Mouse (Mus musculus): Measurements from ENCODE around the gene Ccl11.

Ccl11 gene

DNA sequence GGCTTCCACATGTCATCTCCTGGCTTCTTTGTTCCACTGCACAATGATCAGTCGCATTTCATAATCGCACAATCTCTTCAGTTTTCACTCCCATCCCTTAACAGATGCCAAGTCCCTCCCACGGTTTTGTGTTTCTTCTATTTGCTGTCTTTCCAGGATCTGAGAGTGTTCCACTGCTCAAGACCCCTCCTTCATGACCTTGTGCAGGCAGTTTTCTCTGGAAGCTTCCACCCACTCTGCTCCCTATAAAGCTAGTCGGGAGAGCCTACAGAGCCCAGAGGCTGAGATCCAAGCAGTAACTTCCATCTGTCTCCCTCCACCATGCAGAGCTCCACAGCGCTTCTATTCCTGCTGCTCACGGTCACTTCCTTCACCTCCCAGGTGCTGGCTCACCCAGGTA lies at the start of gene Ccl11:
Gene Ccl11 (plus strand): TSS at position 178 of the 400 bp plus-strand sequence.
- DNase-seq (ENCODE audit: low spot score in 2 of 2): peak; percentile 15 to 49

- DNase-seq (ENCODE audit: low spot score in 2 of 2): peak in 1 of 2 experiments; percentile 30
These were observed 47.5 kb upstream of the Ccl11 start for GRCm38 (mm10) chr11:82010115-82010514.

DNA sequence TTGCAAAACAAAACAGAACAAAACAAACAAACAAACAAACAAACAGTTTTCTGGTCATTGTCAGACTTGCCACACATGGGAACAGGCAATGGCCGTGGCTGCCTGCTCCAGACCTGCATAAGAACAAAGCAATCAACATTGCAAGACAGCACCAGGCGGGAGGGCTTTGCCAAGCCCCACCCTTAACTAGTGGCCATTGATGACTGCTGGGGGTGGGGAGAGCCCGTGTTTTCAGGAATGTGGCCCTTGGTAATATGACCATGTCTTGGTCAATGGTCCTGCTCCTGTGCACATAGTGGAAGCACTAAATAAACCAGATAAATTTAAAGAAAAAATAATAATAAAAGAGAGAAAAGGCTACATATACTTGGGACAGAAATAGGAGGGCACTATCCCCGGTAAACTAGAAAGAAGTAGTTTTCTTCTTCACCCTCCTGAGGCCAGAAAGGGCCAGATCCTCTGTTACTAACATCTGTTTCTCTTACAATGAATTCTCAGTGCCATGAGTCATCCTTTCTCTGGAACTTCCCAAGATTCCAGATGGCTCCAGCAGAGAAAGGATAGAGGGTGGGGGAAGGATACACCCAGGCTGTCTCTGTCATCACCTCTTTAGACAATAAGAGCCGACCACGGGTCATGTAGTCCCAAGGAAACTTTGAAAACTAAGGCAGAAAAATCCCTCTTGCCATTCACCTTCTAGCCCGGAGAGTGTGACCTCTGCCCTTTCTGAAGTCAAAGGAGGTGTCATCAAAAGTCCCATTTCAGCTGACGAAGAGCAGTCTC lies 46.0 kb upstream of the Ccl11 start:
- DNase-seq (ENCODE audit: low spot score in 2 of 2): no peak

DNA sequence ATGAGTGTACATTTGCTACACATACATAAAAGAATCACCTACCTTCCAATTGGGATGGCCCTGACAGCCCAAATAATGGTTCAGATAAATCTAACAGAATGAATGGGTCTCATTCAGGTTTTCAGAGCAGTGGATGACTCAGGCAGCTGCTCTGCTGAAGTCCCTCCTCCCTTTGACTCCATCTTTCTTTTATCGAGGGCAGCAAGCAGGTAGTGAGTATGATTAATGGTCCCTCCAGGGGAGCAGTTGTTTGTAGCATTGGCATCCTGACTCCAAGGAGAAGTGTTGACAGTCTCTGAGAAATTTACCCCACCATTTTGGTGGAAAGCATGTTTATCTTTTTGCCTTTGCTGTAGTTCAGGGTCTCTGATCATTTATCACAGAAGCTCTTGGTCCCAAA lies 43.9 kb upstream of the Ccl11 start:
- no peak for DNase-seq (ENCODE audit: low spot score in 2 of 2)

- DNase-seq (ENCODE audit: low spot score in 2 of 2): no peak
These were observed 42.6 kb upstream of the Ccl11 start for GRCm38 (mm10) chr11:82015066-82015465.

DNA sequence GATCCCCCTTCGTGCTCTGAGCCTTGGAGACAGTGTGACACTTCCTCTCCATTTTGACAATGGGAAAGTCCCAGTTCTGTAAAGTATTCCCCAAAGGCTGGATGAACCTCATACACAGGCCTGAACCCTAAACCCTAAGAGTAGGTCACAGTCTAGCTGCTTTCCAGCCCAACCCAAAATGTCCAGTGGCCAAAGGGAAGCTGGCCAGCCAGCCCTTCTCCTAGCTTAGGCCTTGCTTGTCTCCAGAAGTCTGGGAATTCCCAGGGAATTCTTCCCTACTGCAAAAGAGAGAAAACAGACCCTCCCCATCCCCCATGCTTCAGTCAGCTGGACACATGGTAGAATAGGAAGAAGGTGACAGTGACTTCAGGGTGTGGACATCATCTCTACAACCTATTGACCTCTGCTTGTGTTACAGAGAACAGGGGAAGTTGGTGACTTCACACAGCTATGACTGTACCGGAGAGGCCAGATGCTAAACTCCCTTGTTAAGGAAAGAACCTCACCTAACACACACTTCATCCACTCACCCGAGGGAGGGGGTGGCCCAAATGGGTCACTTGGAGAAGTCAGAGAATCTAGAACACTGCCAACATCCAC lies 41.3 kb upstream of the Ccl11 start:
- no peak for DNase-seq (ENCODE audit: low spot score in 2 of 2)

DNA sequence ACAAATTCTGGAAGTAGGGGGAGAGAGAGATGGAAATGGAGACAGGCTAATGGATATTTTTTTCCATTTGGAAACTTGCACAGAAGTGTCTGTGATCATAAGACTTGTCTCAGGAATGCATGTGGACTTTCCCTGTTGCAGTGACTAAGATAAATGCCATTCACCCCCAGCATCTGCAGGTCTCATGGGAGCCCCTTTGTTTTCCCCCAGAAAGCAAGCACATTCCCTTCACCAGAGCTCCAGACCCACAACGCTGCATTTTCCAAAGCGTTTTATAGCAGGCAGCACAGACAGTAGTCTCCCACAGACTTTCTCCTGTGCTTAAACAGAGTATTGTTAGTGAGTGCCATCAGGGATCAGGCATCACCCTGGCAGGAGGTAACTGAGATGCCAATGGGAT lies 38.2 kb upstream of the Ccl11 start:
- DNase-seq (ENCODE audit: low spot score in 2 of 2): no peak

DNA sequence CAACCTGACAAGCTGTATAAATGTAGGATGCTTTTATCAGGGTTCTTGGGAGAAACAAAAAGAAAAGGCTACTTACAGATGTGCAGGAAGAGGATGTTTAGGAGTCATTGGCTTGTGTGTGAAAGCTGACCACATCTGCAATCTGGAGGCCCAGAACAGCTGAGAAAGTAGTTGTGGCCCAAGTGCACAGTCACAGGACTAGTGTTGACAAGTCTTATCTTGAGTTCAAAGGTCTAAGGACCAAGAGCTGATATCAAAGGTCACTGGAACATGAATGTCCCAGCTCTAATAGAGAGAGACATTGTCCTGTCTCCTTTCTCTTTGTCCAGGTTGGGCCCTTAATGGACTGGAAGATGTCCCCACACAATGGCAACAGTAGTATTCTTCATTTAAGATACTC lies 37.8 kb upstream of the Ccl11 start:
- no peak for DNase-seq (ENCODE audit: low spot score in 2 of 2)

- no peak for DNase-seq (ENCODE audit: low spot score in 2 of 2)
These were observed 36.2 kb upstream of the Ccl11 start for GRCm38 (mm10) chr11:82021406-82021805.

- DNase-seq (ENCODE audit: low spot score in 2 of 2): no peak
These were observed 35.0 kb upstream of the Ccl11 start for GRCm38 (mm10) chr11:82022504-82023056.

- no peak for DNase-seq (ENCODE audit: low spot score in 2 of 2)
These were observed 33.9 kb upstream of the Ccl11 start for GRCm38 (mm10) chr11:82023769-82024168.

DNA sequence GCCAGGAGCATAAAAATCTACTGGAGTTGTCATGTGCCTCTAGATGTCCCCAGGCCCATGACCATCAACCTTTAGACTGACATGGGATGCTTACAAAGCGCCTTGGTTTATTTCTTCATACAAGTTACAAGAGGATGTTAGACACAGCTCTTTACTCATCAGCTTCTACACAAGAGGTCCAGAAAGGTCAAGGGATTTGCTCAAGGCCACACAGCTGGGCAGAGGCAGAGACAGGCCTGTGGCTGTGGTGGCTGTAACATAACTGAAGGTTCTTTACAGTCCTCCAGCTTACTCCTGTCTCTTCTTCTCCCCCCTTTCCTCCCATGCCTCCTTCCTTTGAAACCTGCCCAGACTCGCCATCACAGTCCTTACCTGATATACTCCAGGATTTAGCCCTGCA lies 27.5 kb upstream of the Ccl11 start:
- DNase-seq (ENCODE audit: low spot score in 2 of 2): no peak

- DNase-seq (ENCODE audit: low spot score in 2 of 2): no peak
These were observed 25.5 kb upstream of the Ccl11 start for GRCm38 (mm10) chr11:82032136-82032535.

DNA sequence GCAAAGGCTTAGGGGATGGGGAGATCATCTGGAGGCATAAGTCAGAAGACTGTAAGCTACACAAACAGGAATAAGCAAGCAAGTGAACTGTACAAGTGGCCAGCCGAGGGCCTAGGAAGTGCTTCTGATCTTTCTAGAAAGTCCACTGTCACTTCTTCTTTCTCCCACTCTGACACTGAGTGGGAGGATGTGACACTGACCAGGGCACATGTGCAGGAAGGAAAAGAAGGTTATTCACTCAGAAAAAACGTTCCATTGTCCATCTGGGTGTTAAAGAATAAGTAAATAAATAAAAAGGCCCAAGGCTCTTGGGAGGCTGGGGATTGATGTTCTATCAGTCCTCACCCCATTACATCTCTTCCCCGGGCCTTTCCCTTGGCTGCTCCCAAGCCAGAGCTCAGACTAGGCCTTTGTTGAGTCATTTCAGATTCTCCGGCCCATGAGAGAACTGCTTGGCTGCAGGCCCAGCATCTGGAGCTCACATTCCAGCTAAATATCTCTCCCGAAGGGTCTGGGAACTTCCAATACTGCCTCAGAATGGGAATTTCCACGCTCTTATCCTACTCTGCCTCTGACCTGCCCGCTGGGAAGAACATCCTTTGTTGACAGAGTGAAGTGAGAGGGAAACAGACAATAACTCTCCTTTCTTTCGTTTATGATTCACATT lies 24.8 kb upstream of the Ccl11 start:
- DNase-seq (ENCODE audit: low spot score in 2 of 2): no peak

- no peak for DNase-seq (ENCODE audit: low spot score in 2 of 2)
These were observed 23.2 kb upstream of the Ccl11 start for GRCm38 (mm10) chr11:82034446-82034845.

DNA sequence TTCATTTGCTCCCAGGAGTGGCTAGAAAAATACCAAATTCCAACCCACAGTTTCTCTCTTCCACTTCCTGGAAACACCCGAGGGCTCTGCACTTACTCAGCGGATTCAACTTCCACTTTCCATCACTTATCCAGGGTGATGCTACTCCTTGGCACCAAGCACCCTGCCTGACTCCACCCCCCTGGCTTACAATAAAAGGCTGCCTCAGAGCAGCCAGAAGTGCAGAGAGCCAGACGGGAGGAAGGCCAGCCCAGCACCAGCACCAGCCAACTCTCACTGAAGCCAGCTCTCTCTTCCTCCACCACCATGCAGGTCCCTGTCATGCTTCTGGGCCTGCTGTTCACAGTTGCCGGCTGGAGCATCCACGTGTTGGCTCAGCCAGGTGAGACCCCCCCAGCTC lies 22.3 kb upstream of the Ccl11 start, which contains the start of gene Ccl2:
Gene Ccl2 (plus strand): TSS at position 216 of the 400 bp plus-strand sequence.
- DNase-seq (ENCODE audit: low spot score in 2 of 2): peak; percentile 32 to 46

DNA sequence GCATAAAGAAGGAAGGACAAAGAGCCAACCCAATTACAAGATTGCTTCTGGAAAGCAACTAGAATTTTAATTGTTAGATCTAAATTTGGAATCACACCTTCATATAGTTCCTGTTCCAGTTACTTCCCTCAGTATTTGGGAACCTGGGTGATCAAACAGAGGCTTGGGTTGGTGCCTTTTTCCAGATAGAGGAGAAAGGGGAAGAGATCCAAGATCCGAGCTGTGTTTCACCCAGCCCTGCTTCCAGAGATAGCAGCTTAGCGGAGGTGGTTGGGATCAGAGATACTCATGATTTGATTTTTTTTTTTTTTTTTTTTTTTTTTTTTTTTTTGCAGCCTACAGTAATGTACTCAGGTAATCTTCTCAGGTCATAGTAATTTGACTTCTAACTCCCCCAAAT lies 21.8 kb upstream of the Ccl11 start:
- DNase-seq (ENCODE audit: low spot score in 2 of 2): no peak

DNA sequence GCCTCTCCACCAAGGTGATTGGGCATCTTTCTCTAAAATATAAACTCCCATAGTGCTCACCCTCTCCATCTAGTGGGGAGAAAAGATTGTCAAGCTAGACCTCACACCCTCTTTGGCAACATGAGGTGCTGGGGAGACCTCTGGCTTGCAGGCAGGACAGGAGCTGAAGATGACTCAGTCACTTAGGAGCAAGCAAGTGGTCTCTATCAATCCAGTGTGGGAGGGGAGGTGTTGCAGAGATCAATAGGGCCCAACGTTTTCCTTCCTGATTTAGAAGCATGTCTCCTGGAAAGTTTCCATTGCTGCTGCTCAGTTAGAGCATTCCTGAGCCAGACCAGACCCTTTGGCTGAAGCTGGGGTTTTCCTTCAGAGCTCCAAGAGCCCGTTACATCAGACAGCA lies 19.1 kb upstream of the Ccl11 start, which contains the start of gene Gm17268:
Gene Gm17268 (minus strand): TSS at position 28 of the 400 bp plus-strand sequence.
- no peak for DNase-seq (ENCODE audit: low spot score in 2 of 2)

GRCm38 (mm10) chr11:82039132-82039660 lies 18.4 kb upstream of the Ccl11 start:
- DNase-seq (ENCODE audit: low spot score in 2 of 2): no peak

DNA sequence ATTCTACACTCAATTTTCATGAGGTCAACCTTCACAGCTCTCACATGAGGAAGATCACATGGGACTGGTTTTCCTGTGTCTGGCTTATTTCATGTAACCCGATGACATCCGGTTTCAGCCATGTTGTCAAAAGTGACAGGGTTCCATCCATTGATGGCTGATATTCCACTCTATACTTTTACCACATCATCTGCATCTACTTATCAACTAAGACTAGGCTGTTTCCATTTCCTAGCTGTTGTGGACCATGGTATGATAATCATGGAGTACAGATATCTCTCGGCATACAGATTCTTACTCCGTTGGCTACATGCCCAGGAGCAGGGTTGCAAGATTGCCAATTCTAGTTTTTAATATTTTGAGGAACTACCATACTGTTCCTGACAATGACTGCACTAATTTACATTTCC lies 15.9 kb upstream of the Ccl11 start:
- DNase-seq (ENCODE audit: low spot score in 2 of 2): no peak

DNA sequence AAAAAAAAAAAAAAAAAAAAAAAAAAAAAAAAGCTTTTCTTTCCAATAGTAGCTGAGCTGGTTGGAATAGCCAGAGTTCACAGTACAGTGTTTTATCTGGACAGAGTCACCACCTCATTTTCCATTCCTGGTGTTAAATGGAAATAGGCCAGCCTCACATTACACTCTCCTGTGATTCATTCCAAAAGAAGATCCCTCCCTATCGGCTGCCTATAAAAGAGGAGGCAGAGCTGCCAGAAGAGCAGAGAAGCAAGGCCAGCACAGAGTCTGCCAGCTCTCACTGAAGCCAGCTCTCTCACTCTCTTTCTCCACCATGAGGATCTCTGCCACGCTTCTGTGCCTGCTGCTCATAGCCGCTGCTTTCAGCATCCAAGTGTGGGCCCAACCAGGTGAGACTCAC lies 12.2 kb upstream of the Ccl11 start, which contains the start of gene Ccl7:
Gene Ccl7 (plus strand): TSS at position 242 of the 400 bp plus-strand sequence.
- peak in 1 of 2 experiments; percentile 19 for DNase-seq (ENCODE audit: low spot score in 2 of 2)
